Mouse (Mus musculus): ENCODE results near the gene Eef1a2. TPM values are rescaled to one million over a fixed set of nuclear protein-coding genes. Genes with fewer than 3 reads are reported as not detected.

The Eef1a2 gene
- polyA plus RNA-seq (2012) = not detected in 2 replicates

GRCm38 (mm10) chr2:181156248-181157121 lies at the start of gene Eef1a2:
TSS of gene Eef1a2 (minus strand) at chr2:181157014.

GRCm38 (mm10) chr2:181202422-181202821 lies 45.6 kb upstream of the Eef1a2 start, which contains the start of gene Ptk6:
TSS of gene Ptk6 (minus strand) at chr2:181202789.

GRCm38 (mm10) chr2:181187121-181188000 lies 30.5 kb upstream of the Eef1a2 start, which contains the start of gene Ppdpf:
TSS of gene Ppdpf (plus strand) at chr2:181187247.

GRCm38 (mm10) chr2:181134591-181135445 lies 22.0 kb downstream of the Eef1a2 start, which contains the start of gene Kcnq2:
TSS of gene Kcnq2 (minus strand) at chr2:181135300.

Other genes starting within 250 kb of the Eef1a2 start
- gene Ythdf1, start 236.1 kb downstream of the Eef1a2 start, polyA plus RNA-seq (2012) = 71.6 and 72.8 TPM in 2 replicates
- gene Birc7, start 228.0 kb downstream of the Eef1a2 start, polyA plus RNA-seq (2012) = not detected in 2 replicates
- not detected in 2 replicates for gene Nkain4, start 202.3 kb downstream of the Eef1a2 start, polyA plus RNA-seq (2012)
- gene Arfgap1, start 189.8 kb downstream of the Eef1a2 start, polyA plus RNA-seq (2012) = 32.5 and 33.4 TPM in 2 replicates
- gene Col20a1, start 170.5 kb downstream of the Eef1a2 start, polyA plus RNA-seq (2012) = 0.74 and 1.0 TPM in 2 replicates
- gene Chrna4, start 113.5 kb downstream of the Eef1a2 start, polyA plus RNA-seq (2012) = 0.02 TPM in 1 of 2 replicates, not detected in the other
- gene Kcnq2, start 21.7 kb downstream of the Eef1a2 start, polyA plus RNA-seq (2012) = 0.02 TPM in 1 of 2 replicates, not detected in the other
- gene Ppdpf, start 30.2 kb upstream of the Eef1a2 start, polyA plus RNA-seq (2012) = 186 and 195 TPM in 2 replicates
- gene Ptk6, start 45.8 kb upstream of the Eef1a2 start, polyA plus RNA-seq (2012) = not detected in 2 replicates
- 0.09 TPM in 1 of 2 replicates, not detected in the other for gene Srms, start 56.2 kb upstream of the Eef1a2 start, polyA plus RNA-seq (2012)
- gene Fndc11, start 63.0 kb upstream of the Eef1a2 start, polyA plus RNA-seq (2012) = 0.21 TPM in 1 of 2 replicates, not detected in the other
- gene Helz2, start 85.0 kb upstream of the Eef1a2 start, polyA plus RNA-seq (2012) = 8.9 and 9.5 TPM in 2 replicates
- 10.7 and 12.8 TPM in 2 replicates for gene Gmeb2, start 131.0 kb upstream of the Eef1a2 start, polyA plus RNA-seq (2012)
- gene Stmn3, start 157.5 kb upstream of the Eef1a2 start, polyA plus RNA-seq (2012) = not detected in 2 replicates
- gene Rtel1, start 162.7 kb upstream of the Eef1a2 start, polyA plus RNA-seq (2012) = 18.5 and 21.3 TPM in 2 replicates
- 32.0 and 40.5 TPM in 2 replicates for gene Zgpat, start 207.9 kb upstream of the Eef1a2 start, polyA plus RNA-seq (2012)
- 16.0 and 20.7 TPM in 2 replicates for gene Arfrp1, start 208.4 kb upstream of the Eef1a2 start, polyA plus RNA-seq (2012)
- 48.6 and 51.5 TPM in 2 replicates for gene Lime1, start 223.1 kb upstream of the Eef1a2 start, polyA plus RNA-seq (2012)